Mouse (Mus musculus): ENCODE data around the gene Iqschfp.

The Iqschfp gene

DNA sequence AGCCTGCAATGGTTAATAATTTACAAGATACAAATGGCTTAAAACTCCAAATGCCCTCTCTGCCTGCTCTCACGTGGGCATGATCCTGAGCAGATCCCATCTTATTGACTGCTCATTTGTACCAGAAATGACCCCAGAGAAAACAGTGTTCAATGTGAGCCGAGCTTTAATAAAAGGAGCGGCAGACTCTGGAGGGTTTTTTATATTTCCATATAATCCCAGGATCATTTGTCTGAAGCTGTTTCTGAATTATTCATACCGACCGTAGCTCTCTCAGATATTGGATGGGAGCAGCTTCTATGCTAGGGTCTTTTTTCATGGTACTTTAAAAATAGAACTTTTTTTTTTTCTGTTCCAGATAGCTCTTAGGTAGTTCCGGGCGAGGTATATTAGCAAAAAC, 67.6 kb downstream of the Iqschfp start:
- DNase-seq = no peak

DNA sequence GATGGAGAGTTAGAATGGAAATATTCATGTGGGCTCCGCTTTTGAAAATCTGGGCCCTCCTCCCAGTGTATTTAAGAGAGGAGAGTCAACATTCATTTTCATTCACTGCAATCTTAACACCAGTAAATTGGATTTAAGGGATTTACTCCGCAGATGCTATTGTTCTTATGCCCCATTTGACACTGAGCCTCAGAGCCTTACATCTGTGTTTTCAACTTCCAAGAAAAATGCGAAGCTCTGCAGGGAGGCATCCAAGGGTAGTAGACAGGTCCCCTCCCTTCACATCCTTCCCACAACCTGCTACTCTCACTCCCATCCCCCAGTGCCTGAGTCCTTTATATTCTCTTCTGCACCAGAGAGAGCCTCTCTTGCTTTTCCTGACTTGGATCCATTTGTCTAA, 68.1 kb downstream of the Iqschfp start:
- DNase-seq = no peak

DNA sequence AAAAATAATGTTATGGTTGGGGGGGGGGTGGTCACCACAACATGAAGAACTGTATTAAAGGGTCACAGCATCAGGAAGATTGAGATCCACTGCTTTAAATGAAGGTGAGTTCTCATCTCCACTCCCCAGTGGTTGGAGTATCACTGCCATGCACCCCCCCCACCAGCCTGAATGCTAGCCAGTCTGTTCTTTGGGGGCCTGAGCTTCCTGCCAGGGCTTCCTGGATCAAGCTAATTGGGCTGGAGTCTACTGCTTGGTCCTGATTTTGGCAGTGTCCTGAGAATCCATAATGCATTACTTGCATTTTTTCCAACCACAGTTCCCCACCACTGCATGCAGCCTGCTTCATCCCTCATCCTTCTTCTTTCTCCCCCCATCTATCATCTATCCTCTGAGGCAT, 68.7 kb downstream of the Iqschfp start:
- DNase-seq = peak; percentile 29

DNA sequence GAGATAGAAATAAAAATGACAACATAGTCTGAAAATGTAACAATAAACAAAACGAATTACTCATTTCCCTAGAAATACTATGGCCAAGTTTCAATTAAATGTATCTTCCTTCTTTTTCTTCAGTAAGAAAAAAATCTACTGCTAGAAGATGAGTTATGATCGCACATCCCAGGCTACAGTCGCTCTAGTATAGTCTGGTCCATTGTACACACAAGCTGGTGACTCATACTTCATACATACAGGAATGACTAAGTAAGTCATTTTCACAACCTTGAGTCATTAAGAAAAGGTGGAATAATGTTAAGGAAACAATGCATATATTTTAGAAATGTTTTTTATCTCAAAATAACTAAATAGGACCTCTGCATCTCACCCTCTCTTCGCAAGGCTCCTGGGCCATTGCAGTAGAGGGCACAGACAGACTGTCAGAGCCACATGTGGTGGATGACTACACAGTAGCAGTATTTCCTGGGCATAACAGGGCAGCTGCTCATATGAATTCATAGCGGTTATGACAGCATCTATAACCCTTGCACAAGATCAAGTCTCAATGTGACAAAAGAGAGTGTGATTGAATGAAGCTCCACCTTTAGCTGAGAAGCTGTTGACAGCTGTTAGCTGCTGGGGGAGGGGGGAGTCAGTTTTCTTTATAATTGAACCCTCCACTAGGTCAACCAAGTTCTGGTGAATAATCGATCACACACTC, 70.1 kb downstream of the Iqschfp start:
- no peak for DNase-seq

DNA sequence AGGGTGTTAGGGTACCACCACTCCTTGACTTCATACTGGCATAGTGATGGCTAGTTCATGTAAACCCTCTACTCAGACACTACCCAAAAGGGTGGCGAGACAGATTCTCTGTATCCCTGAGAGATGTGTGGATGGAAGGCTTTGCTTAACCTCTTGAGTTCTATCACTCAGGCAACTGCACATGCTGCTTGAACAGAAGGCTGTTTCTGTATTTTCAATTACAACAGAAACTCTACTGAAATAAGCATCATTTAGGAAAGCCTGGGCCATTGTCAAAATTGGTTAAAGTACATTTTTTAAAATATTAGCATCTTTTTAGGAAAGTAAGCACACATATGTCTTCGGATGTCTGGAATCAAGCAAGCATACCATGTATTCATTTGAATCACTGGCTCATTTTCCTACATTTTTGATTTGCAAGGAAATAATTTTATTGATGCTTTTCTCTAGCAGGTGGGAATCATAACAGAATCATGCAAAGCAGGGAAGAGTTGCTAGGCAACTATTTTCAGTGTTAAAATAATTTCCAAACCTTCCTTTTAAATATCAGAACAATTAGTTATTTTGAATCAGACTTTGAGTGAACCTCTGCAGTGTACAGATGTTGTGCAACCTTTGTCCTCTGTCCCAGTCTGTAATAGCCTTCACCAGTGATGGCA, 82.4 kb downstream of the Iqschfp start:
- DNase-seq = no peak

DNA sequence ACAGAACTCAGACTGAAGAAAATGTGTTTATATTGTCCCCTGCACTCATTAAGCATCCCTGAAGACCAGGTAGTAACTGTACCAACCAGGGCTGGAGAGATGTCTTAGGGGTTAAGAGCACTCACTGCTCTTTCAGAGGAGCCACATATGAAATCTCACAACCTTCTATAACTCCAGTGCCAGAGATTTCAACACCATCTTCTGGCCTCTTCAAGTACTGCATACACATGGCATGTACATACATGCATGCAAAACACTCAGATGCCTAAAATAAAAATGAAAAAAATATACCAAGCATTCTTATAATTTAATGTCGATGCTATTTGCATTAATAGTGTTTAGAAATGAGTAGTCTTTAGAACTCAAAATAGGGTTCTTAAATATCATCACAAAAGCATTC, 88.0 kb downstream of the Iqschfp start:
- DNase-seq = no peak

DNA sequence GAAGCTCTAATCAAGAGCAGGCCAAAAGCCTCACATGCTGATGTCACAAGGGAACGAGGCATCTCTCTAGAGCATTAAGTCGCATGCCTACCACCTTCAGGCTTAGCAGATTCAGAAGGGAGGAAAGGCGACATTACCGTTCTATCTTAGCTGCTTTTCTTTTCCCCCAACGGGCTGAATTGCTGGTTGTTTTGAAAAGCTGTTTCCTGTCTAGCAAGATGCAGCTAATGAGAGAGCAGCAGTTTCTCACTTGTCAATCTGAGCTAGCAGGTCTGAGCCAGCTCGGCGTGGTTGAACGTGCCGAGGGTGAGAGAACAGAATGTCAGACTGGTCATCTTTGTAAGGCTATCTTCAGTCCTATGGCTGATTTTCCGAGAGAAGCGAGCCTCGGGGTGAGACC, 91.3 kb downstream of the Iqschfp start:
- DNase-seq = no peak

DNA sequence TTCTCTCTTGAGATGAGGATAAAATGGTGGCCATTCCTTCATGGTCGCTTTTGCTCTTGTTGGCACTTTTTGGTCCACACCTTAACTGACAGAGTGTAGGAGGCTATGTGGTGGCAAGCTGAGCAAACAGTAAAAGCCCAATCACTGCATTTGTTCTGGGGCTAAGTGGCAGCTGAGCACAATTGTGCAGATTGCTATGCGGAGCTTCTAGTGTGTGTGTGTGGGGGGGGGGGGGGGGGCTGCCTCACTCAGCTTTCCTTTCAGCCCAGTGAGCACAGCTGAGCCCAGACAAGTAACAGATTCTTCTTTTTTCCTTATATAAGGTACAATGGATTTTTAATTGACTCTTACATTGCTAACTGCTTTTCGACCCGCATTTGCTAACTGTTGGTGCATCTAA, 110.4 kb downstream of the Iqschfp start:
- no peak for DNase-seq

DNA sequence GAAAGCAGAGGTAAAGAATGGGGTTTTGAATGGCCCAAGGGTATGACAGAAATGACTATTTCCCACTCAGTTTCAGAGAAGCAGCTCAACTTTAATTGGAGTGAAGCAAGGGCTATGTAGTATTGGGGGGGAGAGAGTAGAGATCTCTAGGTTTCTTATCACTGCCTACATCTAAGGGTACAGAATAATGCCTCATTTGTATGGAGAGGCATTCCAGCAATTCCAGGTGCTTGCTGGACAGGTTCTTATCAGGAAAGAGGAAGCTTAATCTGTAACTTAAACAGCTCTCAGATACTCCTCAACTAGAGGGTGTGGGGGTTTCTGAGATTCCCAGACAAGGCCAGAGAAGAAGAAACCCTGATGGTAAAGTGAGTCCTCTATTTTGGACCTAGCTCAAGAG, 120.3 kb downstream of the Iqschfp start:
- DNase-seq = no peak

DNA sequence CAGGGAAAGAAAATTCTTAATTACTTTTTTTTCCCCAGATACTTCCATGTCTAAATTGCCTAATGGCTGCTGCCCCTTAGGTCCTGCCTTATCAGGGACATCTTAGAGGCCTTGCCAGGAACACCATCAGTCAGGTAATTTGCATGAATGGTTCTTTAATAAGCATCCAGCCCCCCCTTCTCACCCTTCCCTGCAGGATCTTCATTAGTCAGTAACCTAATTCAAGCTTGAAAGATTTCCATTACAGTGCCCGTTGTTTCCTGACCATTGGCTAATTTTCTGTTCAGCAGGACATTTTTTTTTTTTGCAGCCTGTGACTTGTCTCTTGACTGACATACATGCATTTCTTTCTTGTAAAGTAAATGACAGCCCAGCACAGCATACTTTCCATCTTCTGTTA, 123.8 kb downstream of the Iqschfp start:
- DNase-seq = no peak

DNA sequence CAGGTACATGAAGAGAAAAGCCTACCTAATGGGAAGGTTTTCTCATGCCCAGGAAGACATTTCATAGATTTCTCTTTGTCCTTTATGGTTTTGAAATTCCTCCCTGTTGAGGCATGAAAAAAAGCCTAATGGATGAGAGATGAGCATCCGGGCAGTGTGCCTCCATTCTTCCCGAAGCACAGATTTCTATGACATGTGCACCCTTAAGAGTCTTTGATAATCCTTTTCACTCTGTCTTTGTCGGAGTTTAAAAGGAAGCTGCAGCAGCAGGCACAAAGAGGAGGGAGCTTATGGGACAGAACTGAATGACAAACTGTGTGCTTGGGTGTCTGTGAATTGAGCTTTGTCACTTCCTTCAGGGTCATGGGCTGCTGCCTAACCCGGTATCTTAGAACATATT, 127.4 kb downstream of the Iqschfp start:
- DNase-seq = no peak

DNA sequence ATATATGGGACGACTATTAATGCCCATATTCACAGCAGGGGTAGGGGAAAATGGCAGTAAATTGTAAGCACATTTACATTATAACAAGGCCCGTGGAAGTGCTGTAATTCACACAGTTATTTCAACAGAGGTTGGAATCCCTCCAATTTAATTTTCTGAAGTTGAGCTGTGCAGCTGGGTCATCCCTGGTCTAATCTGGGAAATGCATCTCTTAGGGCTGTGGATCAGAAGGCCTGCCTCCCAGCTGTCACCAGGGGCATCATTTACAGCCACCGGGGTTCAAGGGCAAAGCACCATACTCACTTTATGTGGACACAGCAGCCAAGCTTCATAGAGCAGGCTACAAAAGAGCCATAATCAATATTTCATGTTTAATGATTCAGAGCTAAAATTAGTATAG, 144.1 kb downstream of the Iqschfp start:
- no peak for DNase-seq

DNA sequence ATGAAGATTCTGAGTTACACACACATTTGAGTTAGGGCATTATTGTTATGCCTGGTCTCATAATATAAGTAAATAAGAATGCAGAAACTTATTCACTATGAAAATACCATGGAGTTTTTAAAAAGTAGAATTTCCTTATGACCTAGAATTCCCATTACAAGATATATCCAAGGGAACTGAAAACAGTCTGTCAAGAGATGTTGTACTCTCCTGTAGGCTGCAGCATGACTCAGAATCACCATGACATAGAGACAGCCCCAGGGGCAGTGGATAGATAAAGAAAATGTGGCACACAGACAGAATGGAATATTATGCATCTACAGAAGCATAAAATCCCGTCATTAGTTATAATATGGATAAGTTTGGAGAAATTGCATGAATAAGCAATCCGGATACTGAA, 150.9 kb downstream of the Iqschfp start:
- no peak for DNase-seq

DNA sequence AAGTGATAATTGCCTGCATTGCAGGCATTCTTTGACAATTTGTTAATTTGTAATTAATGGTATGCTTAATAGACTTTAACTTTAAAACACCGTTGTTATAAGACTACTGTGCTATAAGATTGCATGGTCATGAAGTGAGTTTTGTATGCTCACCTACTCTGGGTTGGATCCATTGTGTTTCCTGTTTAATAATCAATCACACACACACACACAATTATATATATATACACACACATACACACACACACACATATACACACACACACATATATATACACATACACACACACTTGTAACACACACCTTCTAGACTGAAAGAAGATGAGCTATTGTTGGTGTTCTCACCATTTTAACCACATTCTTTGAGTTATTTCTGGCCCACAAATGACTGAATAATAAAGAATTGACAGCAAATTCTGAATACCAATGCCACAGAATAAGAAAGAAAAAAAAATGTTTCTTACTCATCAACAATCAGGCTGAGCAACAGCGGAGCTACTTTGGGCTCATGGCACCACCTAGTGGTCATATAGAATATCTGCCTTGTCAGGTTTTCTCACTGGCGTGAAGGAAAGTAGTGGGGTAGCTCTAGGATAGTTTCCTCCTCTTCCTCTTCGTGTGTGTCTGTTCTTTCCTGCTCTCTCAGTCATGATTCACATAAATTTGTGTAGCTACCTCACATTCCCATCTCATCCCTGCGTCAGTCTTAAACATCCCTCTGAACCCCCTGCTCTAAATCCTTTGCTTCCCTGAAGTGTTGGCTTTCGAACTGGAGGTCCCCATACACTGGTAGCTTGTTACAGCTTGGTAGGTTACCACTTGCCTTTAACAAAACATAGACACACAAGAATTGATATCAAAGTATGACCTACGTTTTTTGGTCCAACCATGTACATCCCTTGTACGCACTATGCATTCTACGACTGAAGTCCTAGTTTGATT, 153.7 kb downstream of the Iqschfp start:
- peak; percentile 25 for DNase-seq

DNA sequence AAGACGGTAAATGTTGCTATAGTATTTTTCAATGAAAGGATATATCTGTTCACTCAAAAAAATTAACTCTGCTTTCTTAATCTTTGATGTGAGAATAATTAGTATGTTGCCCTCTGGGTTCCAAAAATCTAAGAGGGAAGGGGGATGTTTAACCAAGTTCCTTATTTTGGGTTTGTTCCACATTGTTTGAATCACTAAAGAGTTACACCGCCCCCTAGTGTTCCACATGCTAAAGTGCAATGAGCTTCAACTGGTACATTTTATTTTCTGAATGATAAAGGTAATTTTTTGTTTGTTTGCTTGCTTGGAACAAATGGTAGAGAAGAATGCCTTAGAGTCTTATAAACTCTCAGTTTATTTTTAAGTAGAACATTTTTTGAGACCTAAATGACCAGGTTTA, 161.5 kb downstream of the Iqschfp start:
- no peak for DNase-seq

DNA sequence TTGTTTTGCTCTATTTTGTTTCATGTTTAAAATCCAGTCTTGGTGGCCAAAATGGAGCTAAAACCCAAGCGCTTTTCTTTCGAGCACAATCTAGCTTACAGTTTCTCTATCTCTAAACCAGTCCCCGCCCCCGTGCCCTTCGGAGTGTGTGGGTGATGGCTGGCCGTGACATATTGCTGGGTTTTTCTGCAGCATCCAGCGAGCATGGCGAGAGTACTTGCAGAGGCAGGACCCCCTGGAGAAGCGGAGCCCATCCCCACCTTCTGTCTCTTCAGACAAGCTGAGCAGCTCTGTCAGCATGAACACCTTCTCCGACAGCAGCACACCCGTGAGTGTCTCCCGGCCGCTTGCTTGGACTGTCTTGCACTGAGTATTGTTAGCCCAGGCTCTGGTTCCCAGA, 163.0 kb downstream of the Iqschfp start:
- DNase-seq = peak; percentile 8

DNA sequence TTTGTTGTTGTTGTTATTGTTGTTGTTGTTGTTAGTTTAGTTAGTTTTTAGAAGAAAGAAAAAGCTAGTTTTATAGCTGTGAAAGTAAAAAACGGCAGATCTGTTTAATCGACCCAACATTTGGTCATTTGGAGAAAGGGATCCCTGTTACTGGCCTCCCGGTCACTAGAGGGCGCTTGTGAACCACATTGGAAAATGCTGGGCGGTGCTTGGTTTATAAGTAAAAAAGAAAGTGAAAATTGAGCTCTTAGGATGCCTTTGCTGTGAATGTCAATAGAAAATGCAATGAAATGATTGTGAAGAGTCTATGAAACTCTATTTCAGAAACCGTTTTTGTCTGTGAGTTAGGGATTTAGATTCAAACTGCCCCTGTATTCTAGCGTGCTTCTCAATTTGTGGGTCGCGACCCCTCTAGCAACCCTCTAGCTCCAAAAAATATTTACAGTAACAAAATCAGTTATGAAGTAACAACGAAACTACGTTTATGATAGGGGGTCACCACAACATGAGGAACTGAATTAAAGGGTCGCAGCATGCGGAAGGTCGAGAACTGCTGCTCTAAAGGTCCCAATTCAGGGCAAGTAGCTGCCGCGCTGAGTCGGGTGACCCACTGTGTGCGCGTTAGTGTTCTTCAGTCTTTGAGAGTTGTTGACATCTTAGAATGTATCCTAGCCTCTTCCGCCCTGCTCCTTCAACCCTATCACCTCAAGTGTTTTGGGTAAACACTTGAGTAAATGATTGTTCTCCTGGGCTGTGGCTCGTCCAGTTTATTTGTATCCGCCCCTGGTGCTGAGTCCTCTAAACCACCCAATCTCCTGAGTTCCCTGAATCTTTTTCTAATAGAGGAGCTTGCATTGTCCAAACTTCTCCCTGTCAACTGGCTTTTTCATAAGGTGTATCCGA, 164.6 kb downstream of the Iqschfp start:
- DNase-seq = peak; percentile 89

DNA sequence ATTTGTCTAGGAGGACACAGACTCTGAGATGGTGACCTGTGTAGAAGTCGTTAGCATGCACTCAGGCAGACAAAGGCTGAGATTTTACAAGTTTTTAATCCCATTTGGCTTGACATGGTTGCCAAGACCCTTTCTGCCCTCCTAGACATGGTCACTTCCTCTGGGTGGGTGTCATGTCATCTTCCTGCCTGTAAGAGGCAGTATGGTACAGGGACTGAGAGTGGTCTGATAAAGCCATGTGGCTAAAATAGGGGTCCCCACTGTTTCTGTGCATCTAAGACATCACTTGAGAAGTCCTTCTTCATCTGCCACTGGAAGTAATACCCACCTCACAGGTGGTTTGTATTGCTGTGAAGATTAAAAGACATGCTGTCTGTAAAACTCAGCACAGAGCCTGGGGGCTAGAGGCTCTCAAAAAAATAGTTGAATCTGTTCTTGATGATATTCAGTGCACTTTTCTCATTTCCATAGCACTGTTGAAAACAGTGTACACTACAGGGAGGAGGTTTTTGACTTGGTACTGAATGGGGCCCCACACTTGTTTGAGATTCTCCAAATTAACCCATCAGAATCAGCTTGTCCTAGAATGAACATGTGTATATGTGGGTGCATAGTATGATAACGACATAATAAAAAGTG, 167.2 kb downstream of the Iqschfp start:
- peak; percentile 16 for DNase-seq

DNA sequence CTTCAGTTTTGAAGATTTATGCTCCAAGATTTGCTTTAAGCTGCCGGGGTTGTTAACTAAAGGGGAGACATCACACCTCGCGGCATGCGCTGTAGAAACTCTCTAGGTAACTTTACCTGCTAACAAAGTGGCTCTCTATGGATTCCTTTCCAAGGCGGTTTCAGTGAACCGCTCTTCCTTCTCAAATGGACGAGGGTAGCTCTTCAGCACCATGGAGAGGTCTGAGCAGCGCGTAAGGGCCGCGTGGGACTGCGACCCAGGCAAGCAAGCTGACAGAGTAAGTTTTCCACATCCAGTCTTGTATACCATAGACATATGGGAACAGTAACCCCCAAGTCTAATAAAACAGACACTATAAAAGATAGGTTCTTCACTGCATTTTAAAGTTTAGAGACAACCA, 172.7 kb downstream of the Iqschfp start, which contains the start of gene Schip1:
Gene Schip1, plus strand, starts transcription at position 72 of the 400 bp plus-strand sequence.
- DNase-seq = peak; percentile 18

DNA sequence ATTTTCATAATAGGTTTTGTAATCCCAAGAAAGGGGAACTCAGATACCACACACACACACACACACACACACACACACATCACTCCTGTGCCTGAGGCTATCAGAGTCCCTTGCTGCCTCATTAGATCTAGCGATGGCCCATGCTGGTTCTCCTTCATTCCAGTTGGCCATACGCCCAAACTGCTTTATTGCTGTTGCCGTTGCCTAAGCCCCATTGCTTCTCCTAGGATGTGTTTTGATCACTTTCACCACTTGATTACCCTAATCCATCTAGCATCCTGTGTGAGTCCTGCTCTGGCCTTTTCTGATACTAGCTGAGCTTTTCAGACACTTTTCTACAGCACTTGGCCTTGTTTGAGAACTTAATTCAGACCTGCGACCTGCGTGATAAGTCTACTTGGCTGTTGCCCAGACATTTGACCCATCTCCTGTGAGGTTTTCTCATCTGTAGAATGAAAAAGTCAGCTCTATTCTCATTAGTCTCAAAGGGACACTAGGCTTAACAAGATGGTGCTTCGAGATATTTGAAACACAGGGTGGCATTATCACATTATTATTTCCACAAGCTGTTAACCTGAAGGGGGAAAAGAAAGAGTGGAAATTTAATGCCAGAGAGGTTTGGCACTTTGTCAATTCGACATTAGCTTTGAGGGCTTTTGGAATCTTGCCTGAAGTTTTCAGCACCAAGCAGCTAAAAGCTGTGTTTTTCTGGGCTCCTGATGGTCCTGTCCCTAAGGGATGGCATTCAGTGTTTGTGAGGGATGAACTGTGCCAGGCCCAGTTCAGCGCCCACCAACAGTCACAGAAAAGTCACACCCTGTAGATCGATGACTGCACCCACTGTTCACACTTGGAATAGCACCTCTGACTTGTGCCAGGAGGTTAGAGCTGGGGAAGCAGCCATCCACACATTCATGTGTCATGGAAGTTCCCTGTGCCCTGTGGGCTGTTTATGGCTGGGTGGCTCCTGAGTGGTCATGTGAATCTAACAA, 179.7 kb downstream of the Iqschfp start:
- peak; percentile 14 for DNase-seq

DNA sequence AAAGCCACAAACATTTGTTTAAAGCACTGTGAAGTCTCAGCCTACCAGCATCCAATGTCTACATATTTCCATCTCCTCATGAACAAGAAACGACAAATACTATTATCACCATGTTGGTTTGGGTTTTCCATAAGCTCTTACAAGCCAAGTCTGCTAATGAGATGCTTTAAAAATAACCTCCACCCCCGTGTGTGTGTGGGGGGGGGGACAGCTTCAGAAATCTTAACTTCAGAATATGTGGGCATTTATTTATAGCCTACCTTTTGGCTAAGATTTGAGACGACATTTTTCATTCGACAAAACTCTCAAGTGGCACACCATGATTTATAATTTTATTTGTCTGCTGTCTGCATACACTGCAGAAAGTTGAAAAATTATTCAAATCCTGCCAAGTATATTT, 185.4 kb downstream of the Iqschfp start:
- no peak for DNase-seq
